Mouse (Mus musculus): Measurements from ENCODE around the gene Limd1. TPM values are rescaled to one million over a fixed set of nuclear protein-coding genes. Genes with fewer than 3 reads are reported as not detected.

The Limd1 gene
- total RNA-seq, 2 experiments from 2014 or later = 6.4 to 6.5 TPM

DNA sequence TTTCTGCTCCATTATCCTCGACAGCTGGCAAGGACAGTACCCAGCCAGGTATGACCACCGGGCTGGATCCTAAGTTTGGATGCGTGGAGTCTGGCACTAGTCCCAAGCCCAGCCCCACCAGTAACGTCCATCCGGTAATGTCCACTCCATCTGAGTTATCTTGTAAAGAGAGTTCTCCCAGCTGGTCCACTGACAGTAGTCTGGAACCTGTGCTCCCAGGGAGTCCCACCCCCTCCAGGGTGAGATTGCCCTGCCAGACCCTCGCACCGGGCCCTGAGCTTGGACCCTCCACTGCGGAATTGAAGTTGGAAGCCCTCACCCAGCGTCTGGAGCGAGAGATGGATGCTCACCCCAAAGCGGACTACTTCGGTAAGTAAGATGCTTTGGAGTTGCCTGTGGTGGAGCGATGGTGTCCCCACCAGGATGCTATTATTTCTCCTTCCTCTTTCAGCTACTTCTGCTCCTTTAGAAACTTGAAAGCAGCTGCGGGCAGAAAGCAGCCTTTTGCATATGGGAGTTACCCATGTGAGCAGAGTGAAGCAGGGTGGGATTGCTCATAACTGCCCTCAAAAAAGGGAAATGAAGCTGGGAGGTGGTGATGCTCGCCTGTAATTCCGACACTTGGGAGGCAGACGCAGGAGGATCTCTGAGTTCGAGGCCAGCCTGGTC is 1.9 kb downstream of the Limd1 start:
- no peak for DNase-seq (ENCODE audit: extremely low spot score in 1 of 2, low spot score in 1 of 2)

DNA sequence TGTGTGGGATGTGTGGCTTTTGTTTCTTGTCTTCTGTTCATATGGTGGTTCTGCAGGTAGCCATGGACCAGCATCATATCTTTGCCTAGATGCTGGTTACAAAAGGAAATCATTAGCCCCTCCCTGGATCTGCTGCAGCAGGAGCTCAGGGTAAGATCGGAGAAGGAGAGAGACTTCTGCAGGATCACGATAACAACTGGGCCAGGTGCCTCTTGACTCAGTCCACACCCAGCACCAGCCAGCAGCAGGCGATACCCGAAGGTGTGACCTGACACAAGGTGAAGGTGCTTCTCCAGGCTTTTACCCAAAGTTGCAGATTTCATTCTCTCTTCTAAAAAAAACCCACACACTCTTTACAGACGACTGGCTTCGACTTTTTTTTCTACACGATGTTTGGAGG is 2.6 kb downstream of the Limd1 start:
- no peak for DNase-seq (ENCODE audit: extremely low spot score in 1 of 2, low spot score in 1 of 2)

DNA sequence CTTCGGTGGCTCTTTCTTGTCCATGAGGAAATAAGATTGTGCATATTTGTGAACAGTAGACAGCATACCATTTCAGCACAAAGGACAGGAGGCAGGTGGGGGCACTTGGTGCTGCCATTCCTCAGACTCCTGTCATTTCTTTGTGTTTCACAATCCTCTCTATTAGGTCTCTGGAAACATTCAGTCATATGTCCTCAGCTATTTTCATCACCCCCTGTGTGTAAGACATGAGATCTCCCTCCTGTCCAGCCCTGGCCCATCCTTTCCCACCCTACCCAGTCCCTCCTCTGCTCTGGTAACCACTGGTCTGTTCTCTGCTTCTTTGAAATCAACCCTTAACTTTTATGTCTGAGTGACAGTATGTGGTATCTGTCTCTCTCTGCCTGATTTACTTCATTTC is 5.1 kb downstream of the Limd1 start:
- no peak for DNase-seq (ENCODE audit: extremely low spot score in 1 of 2, low spot score in 1 of 2)

DNA sequence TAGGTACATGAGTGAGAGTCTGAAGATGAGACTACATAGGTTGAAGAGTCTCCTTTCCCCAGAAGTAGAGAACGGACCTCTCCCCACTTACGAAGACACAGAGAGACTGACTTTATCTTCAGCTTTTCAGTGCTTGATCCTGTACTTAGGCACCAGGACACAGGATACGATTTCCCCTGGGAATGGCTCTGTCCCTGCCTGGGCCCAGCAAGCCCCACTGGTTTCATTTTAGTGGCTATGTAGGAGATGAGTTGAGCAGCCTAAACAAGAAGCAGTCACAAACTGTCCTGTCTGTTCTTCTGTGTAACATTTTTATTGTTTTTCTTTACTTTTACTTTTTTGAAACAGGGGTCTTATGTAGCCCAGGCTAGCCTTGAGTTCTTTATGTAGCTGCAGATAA is 6.3 kb downstream of the Limd1 start:
- DNase-seq (ENCODE audit: extremely low spot score in 1 of 2, low spot score in 1 of 2) = no peak

DNA sequence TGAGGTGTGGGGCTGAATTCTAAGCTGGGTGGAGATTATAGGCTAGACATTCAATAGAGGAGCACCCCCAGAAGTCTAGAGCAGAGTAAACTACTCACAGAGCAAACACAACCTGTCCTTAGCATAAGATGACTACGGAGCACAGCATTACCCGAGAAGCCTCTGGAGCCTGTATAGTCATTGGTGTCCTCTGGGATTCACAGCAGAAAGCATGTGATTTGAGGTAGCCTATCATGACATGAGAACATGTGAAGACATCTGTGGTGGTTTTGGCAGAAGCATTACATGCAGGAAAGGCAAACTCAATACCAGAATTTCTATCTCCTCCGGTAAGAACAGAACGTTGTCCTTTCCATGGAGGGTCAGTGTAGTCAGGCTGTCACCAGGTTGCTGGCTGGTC is 7.1 kb downstream of the Limd1 start:
- no peak for DNase-seq (ENCODE audit: extremely low spot score in 1 of 2, low spot score in 1 of 2)

DNA sequence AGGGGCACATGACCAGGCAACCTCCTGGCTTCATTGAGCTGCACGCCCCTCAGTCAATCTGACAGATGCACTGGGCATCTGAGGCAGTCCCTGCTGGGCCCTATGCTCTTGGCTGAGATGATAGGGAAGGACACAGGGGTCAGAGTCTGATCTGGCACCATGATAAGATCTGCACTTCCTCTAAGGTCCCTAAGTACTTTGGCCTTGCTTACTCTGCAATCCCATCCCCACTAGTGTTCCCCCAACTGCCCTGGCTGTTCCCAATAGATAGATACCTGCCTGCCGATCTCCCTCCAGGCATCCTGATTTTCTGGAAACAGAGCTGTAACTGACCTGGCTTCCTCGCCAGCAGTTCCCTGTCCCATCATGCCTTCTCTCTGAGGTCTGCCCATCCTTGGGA is 8.1 kb downstream of the Limd1 start:
- DNase-seq (ENCODE audit: extremely low spot score in 1 of 2, low spot score in 1 of 2) = no peak

DNA sequence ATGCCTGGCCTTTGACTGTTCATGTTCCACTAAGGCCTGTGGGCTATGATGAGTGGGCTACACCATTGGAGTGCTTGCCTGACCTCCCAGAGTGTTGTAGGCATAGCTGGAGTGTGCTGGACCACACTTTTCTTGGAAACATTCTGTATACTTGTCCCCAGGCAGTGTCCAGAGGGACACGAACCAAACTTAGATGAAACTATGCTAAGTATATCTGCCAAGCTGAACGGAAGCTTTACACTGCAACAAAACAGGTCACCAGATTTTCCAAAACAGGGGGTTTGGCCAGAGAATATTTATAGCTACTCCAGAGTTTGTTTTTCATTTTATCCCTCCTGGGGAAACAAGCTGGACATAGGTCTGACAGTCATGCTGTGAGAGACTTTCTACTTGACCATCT is 10.6 kb downstream of the Limd1 start:
- DNase-seq (ENCODE audit: extremely low spot score in 1 of 2, low spot score in 1 of 2) = no peak

DNA sequence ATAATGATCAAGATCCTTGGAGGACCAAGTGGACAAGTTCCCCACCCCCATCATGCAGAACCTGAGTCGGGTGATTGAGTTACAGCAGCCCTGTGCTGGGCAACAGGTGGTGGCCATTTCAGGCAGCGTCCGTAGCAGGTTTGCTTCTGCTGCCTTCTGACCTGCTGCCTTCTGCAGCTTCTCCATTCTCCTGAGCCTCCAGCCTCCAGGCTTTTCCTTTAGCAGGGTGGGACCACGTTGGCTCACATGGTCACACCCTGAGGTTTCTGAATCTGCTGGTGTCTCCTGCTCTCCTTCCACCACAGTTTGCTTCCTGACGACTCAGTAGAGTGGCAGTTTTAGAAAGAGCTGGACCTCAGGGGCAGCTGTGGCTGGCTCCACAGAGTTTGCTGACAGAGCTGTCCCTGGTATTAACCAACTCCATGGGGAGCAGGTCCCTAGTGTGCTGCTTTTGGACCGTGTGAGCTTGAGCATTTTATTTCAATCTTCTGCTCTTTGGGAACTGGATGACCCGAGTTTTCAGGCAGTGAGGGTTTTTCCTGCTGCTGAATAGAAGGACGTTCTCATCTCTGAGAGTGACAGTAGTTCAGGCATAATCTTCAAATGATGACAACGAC is 11.3 kb downstream of the Limd1 start:
- DNase-seq (ENCODE audit: extremely low spot score in 1 of 2, low spot score in 1 of 2) = no peak

DNA sequence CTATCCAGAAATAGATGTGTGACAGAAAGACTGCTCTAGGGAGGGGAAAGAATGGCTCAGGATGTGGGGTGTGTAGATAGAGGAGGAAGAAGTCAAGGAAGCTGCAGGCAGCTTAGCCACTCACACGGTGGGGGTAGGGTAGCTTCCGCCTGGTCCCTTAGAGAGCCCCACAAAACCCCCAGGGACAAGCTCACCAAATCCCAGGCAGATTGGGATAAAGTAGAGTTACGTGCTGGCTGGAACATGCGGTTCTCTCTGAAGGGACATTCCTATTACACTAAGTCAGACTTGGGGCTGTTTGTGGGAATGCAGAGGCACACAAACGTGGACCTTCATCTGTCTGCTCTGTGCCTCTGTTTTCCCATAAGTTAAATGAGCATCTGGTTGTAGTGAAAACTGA is 12.4 kb downstream of the Limd1 start:
- no peak for DNase-seq (ENCODE audit: extremely low spot score in 1 of 2, low spot score in 1 of 2)

DNA sequence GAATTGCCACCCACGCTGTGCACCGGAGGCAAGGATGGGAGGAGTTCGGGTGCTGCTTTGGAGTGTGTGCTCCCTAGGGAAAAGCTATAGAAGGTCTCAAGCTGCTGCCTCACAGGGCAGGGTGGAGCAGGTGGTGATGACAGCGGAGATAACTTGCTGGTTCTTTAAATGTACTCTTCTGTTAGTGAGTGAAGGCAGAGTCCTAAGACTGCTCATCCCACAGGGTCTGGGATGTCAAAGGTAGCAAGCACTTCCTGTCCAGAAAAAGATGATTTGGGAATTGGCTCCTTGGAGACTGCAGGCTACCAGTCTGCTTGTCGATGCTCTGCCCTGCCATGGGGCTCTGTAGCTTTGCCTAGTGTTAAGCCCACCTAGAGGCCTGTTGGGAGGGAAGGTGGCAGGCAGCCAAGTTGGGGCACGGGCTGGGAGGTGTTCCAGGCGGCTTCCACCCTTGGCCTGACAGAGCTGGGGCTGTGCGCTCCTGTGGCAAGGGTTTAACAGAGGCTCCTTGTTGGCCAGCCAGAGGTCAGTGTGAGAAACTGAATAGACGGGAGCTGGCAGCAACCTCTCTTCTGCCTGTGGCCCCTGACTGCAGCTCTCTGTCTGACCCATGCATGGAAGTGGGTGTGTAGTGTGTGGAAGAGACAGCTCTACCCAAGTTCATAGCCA is 13.5 kb downstream of the Limd1 start:
- peak in 1 of 2 experiments; percentile 53 for DNase-seq (ENCODE audit: extremely low spot score in 1 of 2, low spot score in 1 of 2)

DNA sequence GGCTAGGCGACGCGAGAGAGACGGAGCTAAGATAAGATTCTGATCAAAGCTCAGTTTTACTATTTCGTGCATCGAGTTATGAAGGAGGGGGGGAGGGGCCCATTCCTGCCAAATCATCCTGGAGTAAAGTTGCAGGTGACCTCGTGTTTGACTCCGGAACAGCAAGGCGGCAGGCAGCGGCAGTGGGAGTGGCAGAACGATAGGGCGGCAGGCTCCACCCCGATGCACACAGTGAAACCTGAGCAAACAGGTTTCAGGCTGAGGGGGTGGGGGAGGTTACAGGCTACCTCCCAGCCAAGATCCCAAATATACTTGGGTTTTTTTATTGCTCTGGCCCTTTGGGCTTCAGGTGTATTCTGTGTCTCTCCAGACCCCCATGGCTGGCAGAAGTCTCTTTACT is 18.2 kb downstream of the Limd1 start:
- DNase-seq (ENCODE audit: extremely low spot score in 1 of 2, low spot score in 1 of 2) = no peak

DNA sequence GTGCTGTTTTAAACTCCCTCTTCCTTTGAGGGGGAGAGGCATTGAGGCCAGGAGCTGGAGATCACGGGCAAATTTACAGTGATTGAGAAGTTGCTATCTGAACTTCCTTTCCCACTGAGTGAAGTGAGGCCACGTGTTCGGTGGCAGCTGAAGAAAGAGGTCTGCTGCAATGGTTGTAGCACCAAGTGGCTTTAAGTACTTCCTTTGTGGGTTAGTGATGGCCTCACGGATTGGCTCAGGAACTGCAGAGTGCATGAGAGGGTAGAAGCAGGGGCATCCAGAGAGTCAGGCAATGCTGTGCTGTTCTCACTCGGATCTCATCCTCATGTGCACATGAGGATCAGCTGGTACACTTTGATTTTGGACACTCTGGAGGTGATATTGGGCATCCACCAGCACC is 19.4 kb downstream of the Limd1 start:
- DNase-seq (ENCODE audit: extremely low spot score in 1 of 2, low spot score in 1 of 2) = no peak

DNA sequence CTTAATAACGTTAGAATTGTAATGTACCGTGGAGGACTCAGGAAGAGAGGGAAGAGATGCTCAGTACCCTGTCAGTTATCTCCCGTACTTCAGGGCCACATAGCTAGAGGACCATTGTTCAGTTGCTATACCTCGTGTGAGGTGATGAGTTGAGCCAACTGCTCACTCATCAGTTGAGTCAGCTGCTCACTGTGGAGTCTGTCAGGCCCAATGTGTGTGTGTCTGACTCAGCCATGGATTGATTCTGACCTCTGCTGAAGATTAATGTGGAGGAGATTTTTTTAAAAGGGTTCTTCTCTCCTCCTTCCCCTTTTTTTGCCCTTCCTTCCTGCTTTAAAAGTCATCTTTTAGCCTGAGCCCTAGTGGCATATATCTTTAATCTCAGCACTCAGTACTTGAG is 22.0 kb downstream of the Limd1 start:
- no peak for DNase-seq (ENCODE audit: extremely low spot score in 1 of 2, low spot score in 1 of 2)

DNA sequence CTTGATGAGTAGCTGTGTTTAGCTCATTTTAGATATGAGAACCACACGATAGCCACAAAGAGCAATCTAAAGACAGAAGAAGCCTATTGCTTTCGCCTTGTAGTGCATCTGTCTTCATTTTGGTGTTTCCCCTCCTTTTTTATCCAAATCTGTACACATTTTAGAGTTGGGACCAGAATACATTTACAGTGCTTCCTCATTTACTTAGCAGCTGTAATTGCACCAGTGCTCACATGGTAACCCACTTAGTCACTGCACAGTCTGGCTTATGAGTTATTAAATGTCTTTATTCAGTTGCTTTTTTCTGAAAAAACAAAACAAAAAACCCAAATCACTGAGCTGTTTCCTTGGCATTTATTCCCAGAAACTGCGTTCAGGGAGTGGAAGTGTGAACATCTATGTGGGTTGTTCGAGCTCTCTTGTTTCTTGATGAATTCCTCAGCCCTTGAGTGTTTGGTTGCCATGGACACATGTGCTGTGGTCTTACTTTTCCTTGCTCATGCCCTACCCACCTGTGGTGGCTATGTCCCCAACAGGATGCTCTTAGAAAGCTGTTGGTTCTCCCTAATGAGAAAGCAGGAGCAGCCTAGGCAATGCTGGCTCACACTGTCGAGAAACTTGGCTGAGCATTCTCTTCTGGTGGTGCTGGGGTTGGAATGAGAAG is 24.8 kb downstream of the Limd1 start:
- DNase-seq (ENCODE audit: extremely low spot score in 1 of 2, low spot score in 1 of 2) = no peak

DNA sequence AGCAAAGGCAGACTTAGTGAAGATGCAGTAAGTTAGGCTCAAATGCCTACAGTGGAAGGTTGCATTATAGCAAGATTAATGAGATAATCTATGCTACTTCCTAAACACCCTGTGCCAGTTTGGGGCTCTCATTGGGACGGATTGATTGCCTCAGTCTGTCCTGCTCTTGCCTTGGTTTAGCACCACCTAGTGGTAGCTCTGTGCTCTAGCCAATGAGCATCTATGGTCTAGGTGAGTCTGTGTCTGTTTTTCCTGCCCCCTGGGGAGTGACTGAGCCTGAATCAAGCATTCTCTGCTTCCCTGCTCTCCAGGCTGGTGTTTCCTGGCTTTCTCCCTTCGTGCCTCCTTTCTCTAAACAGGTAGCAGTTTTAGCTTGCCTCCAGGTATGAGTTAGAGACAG is 25.8 kb downstream of the Limd1 start:
- DNase-seq (ENCODE audit: extremely low spot score in 1 of 2, low spot score in 1 of 2) = no peak

DNA sequence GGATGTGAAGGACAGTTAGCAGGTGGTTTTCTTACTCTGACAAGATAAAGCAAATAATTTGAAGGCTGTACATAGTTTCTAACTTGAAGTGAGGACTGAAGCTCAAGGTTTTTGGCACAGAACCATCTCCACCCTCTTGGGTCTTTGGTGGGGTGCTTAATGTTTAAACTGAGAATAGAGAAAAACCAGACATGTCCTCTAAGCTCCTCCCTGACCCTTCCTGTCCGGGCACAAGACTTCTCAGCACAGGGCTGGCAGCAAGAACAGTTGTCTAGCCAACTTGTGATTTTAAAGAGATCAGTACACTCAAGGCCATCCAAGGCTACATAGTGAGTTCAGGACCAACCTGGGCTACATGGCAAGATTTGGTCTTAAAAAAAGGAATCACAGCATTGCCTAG is 27.1 kb downstream of the Limd1 start:
- DNase-seq (ENCODE audit: extremely low spot score in 1 of 2, low spot score in 1 of 2) = no peak

DNA sequence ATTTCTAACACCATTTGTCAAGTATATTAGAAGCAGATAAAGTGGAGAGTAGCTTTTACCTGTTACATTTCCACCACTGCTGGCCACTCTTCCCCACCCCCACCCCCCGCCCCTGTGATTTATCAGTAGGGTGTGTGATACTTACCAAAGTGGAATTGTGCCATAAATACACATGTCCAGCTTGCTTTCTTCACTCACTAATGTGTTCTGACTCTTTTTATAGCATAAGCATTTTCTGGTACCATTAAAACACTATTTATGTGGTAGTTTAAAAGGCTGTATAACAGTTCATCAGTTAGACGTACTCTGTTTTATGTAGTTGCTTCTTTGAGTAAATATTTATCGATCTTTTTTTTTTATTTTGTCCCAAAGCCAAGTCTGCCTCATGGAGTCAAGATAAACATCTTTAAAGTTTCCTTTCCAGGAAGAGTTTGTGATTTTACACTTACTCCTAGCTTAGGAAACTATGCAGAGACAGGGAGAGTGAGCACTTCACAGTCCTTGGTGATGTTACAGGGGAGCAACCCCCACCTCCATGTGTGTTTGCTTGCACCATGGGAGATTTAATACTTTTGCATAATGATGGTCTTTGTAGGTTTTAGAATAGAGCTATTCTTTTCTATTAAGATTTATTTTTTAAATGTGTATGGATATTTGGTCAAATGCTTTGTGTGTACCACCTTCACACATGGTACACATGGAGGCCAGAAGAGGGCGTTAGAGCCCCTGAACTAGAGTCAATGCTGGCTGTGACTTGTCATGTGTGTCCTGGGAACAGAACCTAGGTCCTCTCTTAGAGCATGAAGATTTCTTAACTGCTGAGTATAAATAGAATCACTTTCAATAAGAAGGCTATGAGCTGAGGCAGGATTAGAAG is 28.0 kb downstream of the Limd1 start:
- no peak for DNase-seq (ENCODE audit: extremely low spot score in 1 of 2, low spot score in 1 of 2)

DNA sequence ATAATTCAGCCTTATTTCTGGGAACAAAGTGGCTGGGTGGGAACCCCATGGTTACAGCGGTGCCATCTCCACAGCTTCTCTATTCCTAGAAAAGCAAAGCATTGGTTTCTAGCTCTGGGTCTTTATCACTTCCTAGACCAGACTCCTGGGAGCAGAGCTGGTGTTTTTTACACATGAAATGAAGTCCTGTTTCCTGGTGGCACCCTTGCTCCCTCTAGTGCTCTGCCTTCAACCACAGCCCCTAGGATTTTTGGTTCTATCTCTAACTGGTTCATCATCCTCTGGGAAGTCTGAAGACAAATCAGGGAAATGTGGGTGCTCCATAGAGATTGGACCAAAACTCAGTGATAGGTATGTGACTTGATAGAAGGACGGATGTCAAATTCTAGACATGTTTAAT is 28.9 kb downstream of the Limd1 start:
- DNase-seq (ENCODE audit: extremely low spot score in 1 of 2, low spot score in 1 of 2) = no peak

DNA sequence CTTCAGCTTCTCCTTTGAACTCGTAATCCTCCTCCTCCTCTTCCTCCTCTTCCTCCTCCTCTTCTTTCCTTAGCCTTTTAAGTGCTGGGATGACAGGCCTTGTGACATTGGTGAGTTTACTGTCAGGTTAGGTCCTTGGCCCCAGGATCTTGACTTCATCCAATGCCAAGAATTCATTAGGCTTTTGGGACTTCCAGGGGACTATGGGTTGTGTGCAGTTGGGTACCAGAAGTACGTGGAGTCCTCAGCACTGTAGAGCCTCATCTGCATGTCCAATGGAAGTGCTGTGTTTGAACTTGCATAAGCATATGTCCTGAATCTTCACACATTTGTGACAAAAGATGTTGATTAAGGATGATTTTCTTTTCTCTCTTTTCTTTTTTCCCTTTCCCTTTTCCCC is 30.5 kb downstream of the Limd1 start:
- DNase-seq (ENCODE audit: extremely low spot score in 1 of 2, low spot score in 1 of 2) = no peak
